Mouse (Mus musculus) WW6 (cell line): Measurements from ENCODE around the gene Ubl5.

ENCODE experiments used
- DNase-seq: peaks from one replicate; pipeline ENCODE4 v3.0.0-alpha.2; 2013; ENCODE audit warnings: low read depth, low spot score

Gene Ubl5

DNA sequence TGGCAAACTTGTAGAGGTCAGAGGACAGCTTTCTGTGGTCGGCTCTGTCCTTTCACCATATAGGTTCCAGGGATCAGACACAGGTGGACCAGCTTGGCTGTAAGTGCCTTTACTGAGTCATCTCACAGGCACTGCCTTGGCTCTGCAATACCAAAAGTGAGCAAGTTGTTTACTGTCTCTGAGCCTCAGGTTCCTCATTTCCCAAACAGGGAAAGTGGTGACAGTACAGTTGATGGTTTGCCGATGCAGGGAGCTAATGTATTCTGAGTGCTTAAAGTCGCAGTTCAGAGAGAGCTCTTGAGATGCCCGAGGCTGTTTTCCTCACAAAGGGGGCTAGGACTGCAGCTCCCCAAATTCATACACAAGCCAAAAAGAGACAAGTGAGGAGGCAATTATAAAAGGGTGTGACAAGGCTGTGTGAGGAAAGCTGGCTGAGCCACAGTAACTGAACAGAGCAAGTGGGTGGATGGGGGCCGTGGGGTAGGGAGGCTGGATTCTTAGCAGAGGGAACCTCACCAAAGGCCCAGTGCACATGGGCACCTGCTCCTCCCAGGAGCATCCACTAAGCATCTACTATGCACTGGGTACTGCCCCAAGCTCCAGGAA, 53.5 kb downstream of the Ubl5 start:
- DNase-seq: no peak
